Mouse (Mus musculus) CD4-positive, CD25-positive, alpha-beta regulatory T cell, adult 2 months (primary cell): ENCODE measurements around the gene Hfe2.

Experiments used
- DNase-seq: peaks from one replicate; pipeline ENCODE4 v3.0.0-alpha.2; 2012; ENCODE audit warnings: low read depth, low spot score

Gene Hfe2

DNA sequence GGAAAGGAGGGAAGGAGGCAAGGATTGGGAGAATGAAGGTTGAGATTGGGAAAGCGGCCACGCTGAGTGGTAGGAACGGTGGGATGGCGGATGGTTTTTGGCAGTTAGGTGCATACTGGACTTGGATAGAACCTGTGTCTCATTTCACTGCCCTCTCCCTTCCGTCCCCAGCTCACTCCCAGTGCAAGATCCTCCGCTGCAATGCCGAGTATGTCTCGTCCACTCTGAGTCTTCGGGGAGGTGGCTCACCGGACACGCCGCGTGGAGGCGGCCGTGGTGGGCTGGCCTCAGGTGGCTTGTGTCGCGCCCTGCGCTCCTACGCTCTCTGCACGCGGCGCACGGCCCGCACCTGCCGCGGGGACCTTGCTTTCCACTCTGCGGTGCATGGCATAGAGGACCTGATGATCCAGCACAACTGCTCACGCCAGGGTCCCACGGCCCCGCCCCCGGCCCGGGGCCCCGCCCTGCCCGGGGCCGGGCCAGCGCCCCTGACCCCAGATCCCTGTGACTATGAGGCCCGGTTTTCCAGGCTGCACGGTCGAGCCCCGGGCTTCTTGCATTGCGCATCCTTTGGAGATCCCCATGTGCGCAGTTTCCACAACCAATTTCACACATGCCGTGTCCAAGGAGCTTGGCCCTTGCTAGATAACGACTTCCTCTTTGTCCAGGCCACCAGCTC, 2.0 kb downstream of the Hfe2 start:
- no peak for DNase-seq

DNA sequence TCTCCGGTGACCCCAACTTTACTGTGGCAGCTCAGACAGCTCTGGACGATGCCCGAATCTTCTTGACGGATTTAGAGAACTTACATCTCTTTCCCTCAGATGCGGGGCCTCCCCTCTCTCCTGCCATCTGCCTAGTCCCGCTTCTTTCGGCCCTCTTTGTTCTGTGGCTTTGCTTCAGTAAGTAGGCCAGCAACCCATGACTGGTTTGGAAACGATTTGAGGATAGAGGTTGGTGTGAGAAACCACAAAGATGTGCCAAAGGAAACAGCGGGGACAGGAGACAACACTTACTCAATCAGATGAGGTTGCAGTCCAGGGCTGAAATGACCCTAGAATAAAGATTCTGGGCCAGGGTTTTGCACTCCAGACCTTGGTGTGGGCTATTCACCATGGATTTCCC, 3.5 kb downstream of the Hfe2 start:
- no peak for DNase-seq

- DNase-seq, result no peak
Observed at GRCm38 (mm10) chr3:96532050-96532449, 7.1 kb downstream of the Hfe2 start.

GRCm38 (mm10) chr3:96534300-96534699, 9.3 kb downstream of the Hfe2 start:
- no peak for DNase-seq

DNA sequence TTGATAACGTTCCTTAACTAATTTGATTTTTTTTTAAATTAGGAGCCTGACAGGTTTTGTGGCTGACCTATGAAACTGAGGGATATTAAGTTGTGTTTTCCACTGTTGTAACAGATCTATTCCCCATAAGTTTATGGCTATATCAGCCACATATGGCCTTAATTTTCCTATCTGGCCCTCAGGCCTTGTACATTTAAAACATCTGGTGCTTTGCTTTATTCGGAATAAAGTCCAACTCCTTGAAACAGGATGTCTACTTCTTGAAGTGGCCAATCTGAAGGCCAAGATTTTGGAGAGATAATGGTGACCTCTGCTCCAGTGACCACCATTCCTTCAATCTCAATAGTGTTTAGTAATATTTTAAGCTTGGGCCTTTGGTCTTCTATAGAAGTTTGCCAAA, 14.3 kb downstream of the Hfe2 start:
- DNase-seq, result no peak

GRCm38 (mm10) chr3:96540740-96541139, 15.8 kb downstream of the Hfe2 start:
- DNase-seq, result no peak

DNA sequence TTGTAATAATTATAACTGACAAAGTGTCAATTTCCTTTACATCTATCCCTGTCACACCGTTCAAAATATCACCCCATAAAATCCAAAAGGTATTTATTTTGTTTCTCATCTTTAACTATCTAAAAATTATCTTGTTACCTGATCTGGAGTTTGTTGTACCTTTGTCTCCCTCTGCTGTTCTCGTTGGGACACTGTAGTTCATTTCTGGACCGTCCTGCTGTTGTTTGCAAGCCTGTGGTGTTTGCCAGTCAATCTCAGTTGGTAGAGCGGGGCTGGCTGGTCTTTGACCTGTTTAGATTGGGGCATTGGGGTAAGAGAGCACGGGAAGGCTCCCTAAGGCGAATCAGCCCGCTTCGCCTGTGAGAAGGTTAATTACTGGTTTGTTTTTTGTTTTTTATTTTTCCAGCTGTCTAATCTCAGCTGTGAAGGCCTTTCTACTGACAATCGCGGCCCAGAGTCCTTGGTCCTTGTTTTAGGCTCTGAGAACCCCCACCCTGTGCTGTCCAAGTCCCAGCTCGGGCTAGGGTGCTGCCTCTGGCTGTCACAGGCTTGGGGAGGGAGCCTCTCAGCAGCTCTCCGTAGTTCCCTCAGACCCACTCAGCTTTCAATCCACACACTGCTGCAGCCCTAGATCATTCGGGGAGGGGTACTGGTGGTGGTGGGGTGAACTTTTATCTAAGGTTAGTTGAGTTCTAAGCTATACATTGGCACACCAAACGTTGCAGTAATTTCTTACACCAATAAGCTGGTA, 16.5 kb downstream of the Hfe2 start:
- DNase-seq, result peak; percentile 54

- no peak for DNase-seq
Observed at GRCm38 (mm10) chr3:96542554-96542953, 17.6 kb downstream of the Hfe2 start.

- no peak for DNase-seq
Observed at GRCm38 (mm10) chr3:96543345-96543744, 18.4 kb downstream of the Hfe2 start.

GRCm38 (mm10) chr3:96545565-96545964, 20.6 kb downstream of the Hfe2 start:
- DNase-seq, result peak; percentile 40

- DNase-seq, result no peak
Observed at GRCm38 (mm10) chr3:96546880-96547279, 21.9 kb downstream of the Hfe2 start.

- peak; percentile 87 for DNase-seq
Observed at GRCm38 (mm10) chr3:96547389-96547960, 22.5 kb downstream of the Hfe2 start.

DNA sequence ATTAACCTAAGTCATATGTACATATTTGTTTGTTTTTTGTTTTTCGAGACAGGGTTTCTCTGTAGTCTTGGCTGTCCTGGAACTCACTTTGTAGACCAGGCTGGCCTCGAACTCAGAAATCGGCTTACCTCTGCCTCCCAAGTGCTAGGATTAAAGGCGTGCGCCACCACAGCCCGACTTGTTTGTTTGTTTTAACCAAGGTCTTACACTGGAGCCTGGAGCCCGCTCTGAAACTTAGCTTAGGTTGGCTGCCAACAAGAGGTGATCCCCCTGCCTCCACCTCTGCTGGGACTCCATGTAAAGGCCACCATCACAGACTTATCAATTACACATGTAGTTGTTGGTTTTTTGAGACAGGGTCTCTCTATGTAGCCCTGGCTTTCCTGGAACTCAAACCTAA, 23.9 kb downstream of the Hfe2 start:
- DNase-seq, result no peak

DNA sequence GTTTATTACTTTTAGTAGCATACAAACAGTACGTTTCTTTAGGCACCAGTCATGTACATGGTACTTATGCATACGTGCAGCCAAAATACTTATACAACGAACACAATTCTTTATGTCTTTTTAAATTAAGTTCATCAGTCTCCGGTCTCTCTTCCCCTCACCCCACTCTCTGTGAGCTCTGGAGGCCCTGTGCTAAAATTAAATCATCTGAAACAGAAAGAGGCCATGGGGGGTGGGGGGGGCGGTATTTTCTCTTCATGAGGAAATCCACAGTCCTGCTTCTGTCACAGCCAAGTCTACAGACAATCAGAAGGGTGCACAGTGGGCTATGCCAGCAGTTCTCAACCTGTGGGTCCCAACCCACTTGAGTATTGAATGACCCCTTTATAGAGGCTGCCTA, 24.4 kb downstream of the Hfe2 start:
- no peak for DNase-seq

- DNase-seq, result peak; percentile 85
Observed at GRCm38 (mm10) chr3:96551203-96551602, 26.2 kb downstream of the Hfe2 start.

- DNase-seq, result no peak
Observed at GRCm38 (mm10) chr3:96551890-96552289, 26.9 kb downstream of the Hfe2 start.

- no peak for DNase-seq
Observed at GRCm38 (mm10) chr3:96553601-96554000, 28.6 kb downstream of the Hfe2 start.

GRCm38 (mm10) chr3:96554251-96554650, 29.3 kb downstream of the Hfe2 start:
- no peak for DNase-seq

- peak; percentile 37 for DNase-seq
Observed at GRCm38 (mm10) chr3:96555041-96555596, 30.1 kb downstream of the Hfe2 start.

DNA sequence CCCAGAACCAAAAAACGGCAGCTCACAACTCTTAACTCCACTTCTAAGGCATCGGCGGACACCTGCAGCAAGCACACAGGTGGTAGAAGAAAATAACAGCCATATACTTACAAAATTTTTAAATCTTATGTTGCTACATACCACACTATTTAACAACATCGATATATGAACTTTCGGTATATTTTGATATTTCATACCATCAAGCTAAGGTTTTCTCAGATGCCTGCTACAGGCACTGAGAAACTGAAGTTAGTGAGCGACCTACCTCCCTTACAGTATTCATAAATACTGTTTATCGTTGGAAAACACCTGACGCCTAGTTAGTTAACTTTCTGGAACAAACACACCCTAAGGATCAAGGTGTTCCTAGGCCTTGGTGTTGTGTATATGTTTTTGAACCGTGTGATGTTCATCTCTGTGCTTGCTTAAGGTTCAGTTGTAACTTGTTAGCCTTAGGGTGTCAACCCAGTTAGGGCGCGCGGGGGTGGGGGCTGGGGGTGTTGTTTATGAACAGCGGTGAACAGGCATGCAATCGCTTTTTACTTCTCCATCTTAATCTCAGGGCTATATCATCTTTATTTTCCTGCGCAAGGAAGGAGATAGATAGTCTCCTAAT, 31.1 kb downstream of the Hfe2 start:
- DNase-seq, result peak; percentile 52

GRCm38 (mm10) chr3:96556651-96557635, 32.0 kb downstream of the Hfe2 start:
- DNase-seq, result peak; percentile 73
